Mouse (Mus musculus): ENCODE measurements at regions not wholly inside any gene's neighbourhood (a gene's known extent, or its start where the extent isn't known, plus 50 kb on each side); places are given as distances from the start of the nearest gene placed in this dataset.

- TF ChIP-seq CTCF (IDR thresholded peaks at IDR 0.05; ENCODE audit: borderline replicate concordance, insufficient read depth, low read depth, low read length) (no peak), POLR2A (IDR thresholded peaks at IDR 0.05; ENCODE audit: borderline replicate concordance, insufficient read depth, low read length) (no peak)
Measured at GRCm38 (mm10) chr2:45630081-45630480, 512.9 kb upstream of the Zeb2 start.
